Mouse (Mus musculus): Measurements from ENCODE around the gene Olfr1249.
"Not testable (repeated sequence)": the region's sequence is repeated elsewhere in the genome, so short reads cannot be mapped to it uniquely, and the experiment has no call there.

The Olfr1249 gene

GRCm38 (mm10) chr2:89634883-89635282, at the start of gene Olfr1249:
TSS of gene Olfr1249 (minus strand) at chr2:89634983.
- DNase-seq (ENCODE audit: low spot score in 2 of 2) = no peak

DNA sequence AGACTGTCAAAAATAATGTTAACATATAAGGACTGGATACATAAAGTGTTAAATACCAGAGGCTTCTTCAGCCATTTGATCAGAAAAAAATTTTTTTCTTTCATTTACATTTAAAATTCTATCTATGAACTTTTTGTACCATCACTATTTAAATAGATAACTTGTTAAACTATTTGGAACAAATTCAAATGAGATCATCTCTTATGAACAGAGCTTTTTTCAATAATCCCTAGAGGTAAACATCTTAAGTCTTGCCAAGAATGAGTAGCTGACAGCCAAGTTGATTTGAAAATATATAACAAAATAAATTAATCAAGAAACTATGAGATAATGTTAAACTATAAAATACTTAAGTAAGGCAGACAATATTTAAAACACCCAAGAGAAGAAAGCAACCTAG, 37.1 kb upstream of the Olfr1249 start, which contains the start of gene Olfr1251:
Gene Olfr1251 (minus strand): TSS at position 101 of the 400 bp plus-strand sequence.
- no peak for DNase-seq (ENCODE audit: low spot score in 2 of 2)

DNA sequence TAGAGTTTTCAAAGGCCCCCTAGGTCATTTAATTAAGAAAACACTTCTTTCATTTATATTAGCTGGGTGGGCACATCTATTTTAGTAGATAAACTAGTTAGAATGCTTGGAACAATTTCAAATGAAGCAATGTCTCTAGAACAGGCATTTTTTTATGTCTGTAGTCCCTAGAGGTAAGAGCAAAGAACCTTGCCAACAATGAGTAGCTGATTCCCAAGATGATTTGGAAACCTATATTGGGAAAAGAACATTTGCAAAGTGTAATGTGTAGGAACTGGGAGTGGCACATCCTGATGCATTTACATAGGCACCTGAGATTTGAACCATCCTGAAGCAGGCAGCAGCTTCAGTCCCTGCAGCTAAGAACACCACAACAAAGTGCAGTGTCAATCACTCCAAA, 26.6 kb upstream of the Olfr1249 start, which contains the start of gene Olfr1250:
Gene Olfr1250 (minus strand): TSS at position 101 of the 400 bp plus-strand sequence.
- no peak for DNase-seq (ENCODE audit: low spot score in 2 of 2)

DNA sequence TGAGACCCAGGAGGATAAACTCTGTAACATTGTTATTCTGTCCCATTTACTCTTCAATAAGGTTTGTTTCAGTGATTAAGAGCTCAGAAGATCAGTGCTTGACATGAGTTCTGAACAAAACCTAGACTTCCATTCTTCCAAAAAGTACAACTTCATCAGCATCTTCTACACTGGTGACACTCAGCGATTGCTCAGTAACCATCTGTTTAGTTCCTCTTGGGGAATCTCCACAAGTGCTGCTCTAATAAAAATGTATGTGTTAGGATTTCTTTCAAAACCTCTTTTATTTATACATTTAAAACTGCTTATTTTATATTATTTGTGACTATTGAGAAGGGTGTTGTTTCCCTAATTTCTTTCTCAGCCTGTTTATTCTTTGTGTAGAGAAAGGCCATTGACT, 16.6 kb downstream of the Olfr1249 start, which contains the start of gene Olfr1248:
Gene Olfr1248 (minus strand): TSS at position 101 of the 400 bp plus-strand sequence.
- not testable (repeated sequence) for DNase-seq (ENCODE audit: low spot score in 2 of 2)

DNA sequence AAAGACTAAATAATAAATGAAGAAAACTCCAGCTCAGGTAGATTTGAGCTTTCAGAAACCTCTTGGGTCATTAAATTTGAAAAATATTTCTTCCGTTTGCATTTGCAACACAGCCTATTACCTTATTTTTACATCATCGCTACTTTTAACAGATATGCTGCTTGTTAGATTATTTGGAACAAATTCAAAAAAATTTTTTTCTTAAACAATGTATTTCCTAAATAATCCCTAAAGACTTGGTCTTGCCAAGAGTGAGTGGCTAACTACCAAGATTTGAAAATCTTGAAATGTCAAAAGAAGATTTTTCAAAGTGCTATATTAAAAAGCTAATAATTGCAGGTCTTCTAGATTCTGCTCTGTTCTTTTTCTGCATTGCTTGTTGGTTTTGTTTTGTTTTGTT, 20.8 kb downstream of the Olfr1249 start, which contains the start of gene Olfr1247:
Gene Olfr1247 (minus strand): TSS at position 101 of the 400 bp plus-strand sequence.
- DNase-seq (ENCODE audit: low spot score in 2 of 2) = no peak

DNA sequence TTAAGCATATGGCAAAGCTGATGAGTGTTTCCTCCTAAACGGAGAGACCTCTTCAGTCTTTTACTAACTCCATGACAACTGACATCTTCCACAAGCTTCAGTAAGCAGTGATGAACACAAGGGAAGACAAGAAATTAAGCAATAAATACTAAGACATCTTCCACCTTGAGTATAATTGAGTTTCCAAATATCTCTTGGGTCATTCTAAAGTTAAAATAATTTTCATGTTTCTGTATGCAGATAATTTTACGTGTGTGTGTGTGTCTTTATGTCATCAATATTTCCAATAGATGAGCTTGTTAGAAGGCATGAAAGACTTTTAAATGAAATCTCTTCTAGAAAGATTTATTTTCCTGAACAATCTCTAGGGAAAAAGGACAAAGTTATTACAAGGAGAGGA, 41.7 kb downstream of the Olfr1249 start, which contains the start of gene Olfr1246:
Gene Olfr1246 (minus strand): TSS at position 101 of the 400 bp plus-strand sequence.
- DNase-seq (ENCODE audit: low spot score in 2 of 2) = no peak

All from urinary bladder, postnatal 4 days (tissue).